Mouse (Mus musculus) ES-E14 (cell line): ENCODE results near the gene Siglecg. TPM values are rescaled to one million over a fixed set of nuclear protein-coding genes. Genes with fewer than 3 reads are reported as not detected.
"Not testable (repeated sequence)": the region's sequence is repeated elsewhere in the genome, so short reads cannot be mapped to it uniquely, and the experiment has no call there.

Experiments used
- DNase-seq: peaks from one replicate; pipeline ENCODE4 v3.0.0-alpha.2; 2013; ENCODE audit warnings: low read depth, low spot score
- H3K27ac ChIP-seq: 2 replicates; pipeline ENCODE4 v1.5.1; 2012; ENCODE audit warnings: low read depth, mild to moderate bottlenecking, low read length, moderate library complexity, mixed read lengths; ENCODE audit not compliant: poor library complexity, insufficient read depth, severe bottlenecking
- H3K36me3 ChIP-seq: 2 replicates; pipeline ENCODE4 v1.6.1; 2012; ENCODE audit warnings: mild to moderate bottlenecking, low read length, moderate library complexity, mixed read lengths; ENCODE audit not compliant: control insufficient read depth, poor library complexity, insufficient read depth, severe bottlenecking
- H3K4me1 ChIP-seq, 2 experiments: fragments of 150-350 bp in 1 of 2; sonication (generic) in 1 of 2; 2 replicates each; pipeline ENCODE4 v1.6.1; 2012; ENCODE audit warnings: low read length in 2 of 2, mild to moderate bottlenecking in 1 of 2, mixed read lengths in 1 of 2; ENCODE audit not compliant: control insufficient read depth in 2 of 2, insufficient read depth in 2 of 2, poor library complexity in 1 of 2
- H3K4me3 ChIP-seq, 2 experiments: fragments of 150-350 bp in 1 of 2; sonication (generic) in 1 of 2; 2 replicates each; pipeline ENCODE4 v1.5.1; 2012; ENCODE audit warnings: low read length in 2 of 2, low read depth in 1 of 2, mild to moderate bottlenecking in 1 of 2, mixed read lengths in 1 of 2; ENCODE audit not compliant: insufficient read depth in 1 of 2, poor library complexity in 1 of 2, severe bottlenecking in 1 of 2
- H3K9ac ChIP-seq: 2 replicates; pipeline ENCODE4 v1.6.1; 2012; ENCODE audit warnings: low read depth, mild to moderate bottlenecking, low read length, mixed read lengths; ENCODE audit not compliant: poor library complexity, insufficient read depth, severe bottlenecking
- H3K9me3 ChIP-seq: fragments of 150-350 bp; sonication (generic); 2 replicates; pipeline ENCODE4 v1.6.1; 2012; ENCODE audit warnings: low read depth, mild to moderate bottlenecking, low read length; ENCODE audit not compliant: control insufficient read depth, insufficient read depth
- CHD2 ChIP-seq: IDR thresholded peaks from 2 replicates; pipeline ENCODE4 v1.6.1; 2014; ENCODE audit warnings: mild to moderate bottlenecking, low read depth, low read length, inconsistent platforms
- HCFC1 ChIP-seq: IDR thresholded peaks from 2 replicates; pipeline ENCODE4 v1.6.1; 2012; ENCODE audit warnings: low read length, inconsistent platforms, borderline replicate concordance; ENCODE audit not compliant: insufficient read depth
- MAFK ChIP-seq: IDR thresholded peaks from 2 replicates; pipeline ENCODE4 v1.6.1; 2014; ENCODE audit warnings: mild to moderate bottlenecking, low read depth, low read length, inconsistent platforms; ENCODE audit not compliant: insufficient read depth
- ZC3H11A ChIP-seq: IDR thresholded peaks from 2 replicates; pipeline ENCODE4 v1.6.1; 2012; ENCODE audit warnings: low read depth, mild to moderate bottlenecking, inconsistent platforms, low read length, borderline replicate concordance
- ZNF384 ChIP-seq: IDR thresholded peaks from 2 replicates; pipeline ENCODE4 v1.6.1; 2012; ENCODE audit warnings: low read depth, low read length, inconsistent platforms
- in situ Hi-C, 2 experiments: fragments of 600-800 bp; cut with MboI; formaldehyde crosslinking; loops; one replicate each; pipeline ENCODE4 v1.15.1; 2025; ENCODE audit warnings: low sequenced_read_pairs in 2 of 2, inconsistent platforms in 1 of 2; ENCODE audit not compliant: unreplicated experiment in 2 of 2
- total RNA-seq: library from RNA; depleted of rRNA; stranded (reverse); fragments of 300-350 nt; gene quantifications from 2 replicates; pipeline ENCODE4 v1.2.3, GENCODE M21; 2012

The Siglecg gene
- total RNA-seq, 1 experiment: 1.9 TPM

DNA sequence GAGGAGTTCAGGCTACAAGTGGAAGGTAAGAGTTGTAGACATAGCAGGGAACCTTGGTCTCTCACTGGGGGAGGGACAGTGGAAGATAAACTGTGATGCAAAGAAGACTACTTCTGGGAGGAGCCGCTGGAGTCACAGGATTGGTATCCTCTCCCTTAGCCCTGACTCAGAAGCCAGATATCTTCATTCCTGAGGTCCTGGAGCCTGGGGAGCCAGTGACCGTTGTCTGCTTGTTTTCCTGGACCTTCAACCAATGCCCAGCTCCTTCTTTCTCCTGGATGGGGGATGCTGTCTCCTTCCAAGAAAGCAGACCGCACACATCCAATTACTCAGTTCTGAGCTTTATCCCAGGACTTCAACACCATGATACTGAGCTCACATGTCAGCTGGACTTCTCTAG lies 1.1 kb downstream of the Siglecg start:
- Histone ChIP-seq H3K9ac (no peak overlapping the region), H3K4me3 (no peak overlapping the region), H3K9me3 (no peaks in the 10 kb centered on the region), H3K36me3 (no peaks in the 10 kb centered on the region), H3K27ac (no peak overlapping the region), H3K4me1 (peaks cover 0 to 2% of the 10 kb centered on the region in 2 experiments; a peak in 1 of 4 replicates)
- no peak for DNase-seq
- in situ Hi-C loops: no loop called here
- TF ChIP-seq ZNF384 (no peak), MAFK (no peak), ZC3H11A (no peak), HCFC1 (no peak), CHD2 (no peak)

DNA sequence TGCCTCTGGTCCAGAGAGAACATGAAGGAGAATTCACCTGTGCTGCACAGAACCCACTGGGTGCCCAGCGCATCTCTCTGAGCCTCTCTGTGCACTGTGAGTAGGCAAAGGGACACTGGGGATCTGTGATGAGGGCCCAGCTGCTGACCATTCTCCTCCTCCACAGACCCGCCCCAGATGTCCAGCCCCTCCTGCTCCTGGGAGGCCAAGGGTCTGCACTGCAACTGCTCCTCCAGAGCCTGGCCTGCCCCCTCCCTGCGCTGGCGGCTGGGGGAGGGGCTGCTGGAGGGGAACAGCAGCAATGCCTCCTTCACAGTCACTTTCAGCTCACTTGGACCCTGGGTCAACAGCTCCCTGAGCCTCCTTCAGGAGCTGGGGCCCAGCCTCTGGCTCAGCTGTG lies 3.7 kb downstream of the Siglecg start:
- H3K9me3 ChIP-seq, H3K4me3 ChIP-seq, H3K9ac ChIP-seq, in situ Hi-C loops, H3K36me3 ChIP-seq, H3K4me1 ChIP-seq, H3K27ac ChIP-seq, DNase-seq: not testable (repeated sequence)

DNA sequence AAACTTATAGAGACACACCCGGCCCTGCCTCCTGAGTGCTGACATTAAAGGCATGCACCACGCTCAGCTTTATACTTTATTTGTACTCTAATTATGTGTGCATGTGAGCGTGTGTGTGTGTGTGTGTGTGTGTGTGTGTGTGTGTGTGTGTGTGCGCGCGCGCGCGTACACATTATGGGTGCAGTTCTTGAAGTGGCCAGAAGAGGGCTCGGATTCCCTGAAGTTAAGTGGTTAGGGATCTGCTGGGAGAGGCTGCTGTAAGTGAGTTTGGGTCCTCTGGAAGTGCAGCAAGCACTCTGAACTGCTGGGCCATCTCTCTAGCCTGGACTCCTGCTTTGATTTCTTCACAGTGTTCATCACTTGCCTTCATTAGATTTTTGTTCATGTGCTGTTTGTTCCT lies 9.3 kb downstream of the Siglecg start:
- Histone ChIP-seq H3K36me3 (no peaks in the 10 kb centered on the region), H3K4me1 (no peaks in the 10 kb centered on the region), H3K9me3 (no peaks in the 10 kb centered on the region), H3K4me3 (no peak overlapping the region), H3K9ac (no peak overlapping the region), H3K27ac (no peak overlapping the region)
- in situ Hi-C loops: no loop called here
- TF ChIP-seq MAFK (no peak), ZNF384 (no peak), CHD2 (no peak), HCFC1 (no peak), ZC3H11A (no peak)
- DNase-seq: no peak

DNA sequence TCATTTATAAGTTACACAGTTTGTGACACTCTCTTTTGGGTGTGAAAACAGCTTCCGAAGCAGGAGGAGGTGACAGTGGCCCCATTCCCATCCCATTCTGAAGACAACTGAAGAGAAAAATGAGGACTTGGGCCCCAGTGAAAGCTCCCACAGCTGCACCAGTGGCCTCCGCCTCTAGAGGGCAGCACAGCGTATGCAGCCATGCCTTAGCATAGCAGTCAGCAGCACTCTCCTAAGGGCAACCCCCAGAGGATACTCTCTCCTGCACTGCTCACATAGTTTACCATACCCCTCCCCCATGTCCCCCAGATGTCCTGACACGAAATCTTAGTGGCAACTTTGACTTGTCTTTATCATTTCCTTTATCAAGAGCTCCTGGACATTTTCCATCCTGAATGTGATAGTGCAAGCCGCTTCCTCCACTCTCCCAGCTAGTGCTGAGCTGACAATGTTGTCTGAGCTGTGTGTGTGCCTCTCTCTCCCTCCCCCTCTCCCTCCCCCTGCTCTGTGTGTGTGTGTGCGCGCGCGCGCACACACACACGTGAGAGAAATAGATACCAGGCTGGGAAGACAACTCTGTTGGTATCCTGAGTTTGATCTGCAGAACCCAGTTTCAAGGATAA lies 15.1 kb downstream of the Siglecg start:
- no peaks in the 10 kb centered on the region for H3K9me3 ChIP-seq

GRCm38 (mm10) chr7:43423991-43424625 lies 16.1 kb downstream of the Siglecg start:
- no peak for DNase-seq
- no peak overlapping the region for H3K27ac ChIP-seq

More for the DNA sequence above, 15.1 kb downstream of the Siglecg start:
- Histone ChIP-seq H3K9ac (no peak overlapping the region), H3K4me3 (no peak overlapping the region), H3K27ac (no peak overlapping the region), H3K36me3 (no peaks in the 10 kb centered on the region), H3K4me1 (0 out of 4 replicates have a peak, but pooled peaks cover 0 to 2% of the 10 kb centered on the region in 2 experiments)
- DNase-seq: peak; percentile 79
- in situ Hi-C loops: no loop called here
- no peak for TF ChIP-seq CHD2

More at GRCm38 (mm10) chr7:43423991-43424625, 16.1 kb downstream of the Siglecg start:
- no peaks in the 10 kb centered on the region for H3K36me3 ChIP-seq
- H3K4me1 ChIP-seq: peaks cover 2 to 3% of the 10 kb centered on the region in 2 experiments; a peak in 2 of 4 replicates
- no peak overlapping the region for H3K4me3 ChIP-seq
- TF ChIP-seq MAFK (no peak), ZNF384 (no peak), CHD2 (no peak), HCFC1 (no peak), ZC3H11A (no peak)
- no peaks in the 10 kb centered on the region for H3K9me3 ChIP-seq
- no peak overlapping the region for H3K9ac ChIP-seq
- in situ Hi-C loops: no loop called here
